Mouse (Mus musculus): ENCODE measurements around the gene Ramac.

GRCm38 (mm10) chr7:81729787-81730186 lies 32.9 kb upstream of the Ramac start:
- TF ChIP-seq CTCF (conservative IDR thresholded peaks at IDR 0.05 in 1 of 2, IDR thresholded peaks at IDR 0.05 in 1 of 2; ENCODE audit: low read depth in 2 of 2, low read length in 2 of 2) (no peak), E2F4 (IDR thresholded peaks at IDR 0.05; ENCODE audit: insufficient replicate concordance, low read depth, low read length) (no peak), ELF1 (IDR thresholded peaks at IDR 0.05; ENCODE audit: low read depth, low read length) (no peak), NRF1 (IDR thresholded peaks at IDR 0.05; ENCODE audit: low read depth, low read length) (no peak), HCFC1 (IDR thresholded peaks at IDR 0.05; ENCODE audit: low read depth, low read length) (no peak), ZC3H11A (IDR thresholded peaks at IDR 0.05; ENCODE audit: low read depth, low read length) (no peak), TCF12 (IDR thresholded peaks at IDR 0.05; ENCODE audit: low read depth, low read length) (no peak), UBTF (IDR thresholded peaks at IDR 0.05; ENCODE audit: low read depth, low read length) (no peak)
